Mouse (Mus musculus): Measurements from ENCODE around the gene Phlpp2.

- TF ChIP-seq CTCF (IDR thresholded peaks at IDR 0.05; ENCODE audit: control insufficient read depth, insufficient read depth, insufficient read length) (no peak), USF1 (IDR thresholded peaks at IDR 0.05; ENCODE audit: low read depth) (no peak), FOSL1 (IDR thresholded peaks at IDR 0.05; ENCODE audit: insufficient read depth, low read length, poor library complexity, severe bottlenecking) (no peak), CEBPB (IDR thresholded peaks at IDR 0.05; ENCODE audit: low read depth) (no peak), MAX (IDR thresholded peaks at IDR 0.05) (no peak), MYOD1 (IDR thresholded peaks at IDR 0.05; ENCODE audit: control insufficient read depth, insufficient read length, low read depth) (no peak), MYOG (IDR thresholded peaks at IDR 0.05; ENCODE audit: control insufficient read depth, extremely low read depth, insufficient read length) (no peak)
These were observed 100.5 kb downstream of the Phlpp2 start for GRCm38 (mm10) chr8:109968837-109969236.

Measured in C2C12 (cell line).